Mouse (Mus musculus) regulatory T cell (primary cell): ENCODE results near the gene Actr1a.

Experiments used
- in situ Hi-C: fragments of 300-600 bp; cut with MboI, MseI; formaldehyde crosslinking; loops from one replicate; pipeline ENCODE4 v1.15.1; 2025; ENCODE audit warnings: high pct_unique_total_duplicates

Actr1a gene

GRCm38 (mm10) chr19:46395109-46396009 lies at the start of gene Actr1a:
Gene Actr1a (minus strand): TSS chr19:46395748.
- in situ Hi-C loops: no loop called here

DNA sequence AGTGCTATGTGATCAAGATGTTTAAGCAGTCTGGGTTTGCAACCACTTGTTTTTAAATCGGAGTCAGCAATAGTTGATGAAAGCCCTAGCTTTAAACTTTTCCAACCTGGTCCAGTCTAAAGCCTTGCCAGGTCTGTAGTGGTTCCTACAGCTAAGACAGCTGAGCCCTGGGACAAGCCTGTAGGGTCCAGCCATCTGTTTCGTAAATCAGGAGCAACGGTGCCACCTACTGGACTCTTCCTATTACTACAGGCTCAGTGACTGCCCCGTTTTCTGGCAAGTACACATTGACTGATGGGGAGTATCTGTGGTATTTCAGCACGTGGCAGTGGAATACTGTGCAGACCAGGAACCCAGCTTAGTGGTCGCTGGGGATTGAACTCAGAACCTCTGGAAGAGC lies 48.7 kb upstream of the Actr1a start:
- in situ Hi-C loops: no loop called here

- in situ Hi-C loops: no loop called here
Measured at GRCm38 (mm10) chr19:46443509-46443908, 48.0 kb upstream of the Actr1a start.

DNA sequence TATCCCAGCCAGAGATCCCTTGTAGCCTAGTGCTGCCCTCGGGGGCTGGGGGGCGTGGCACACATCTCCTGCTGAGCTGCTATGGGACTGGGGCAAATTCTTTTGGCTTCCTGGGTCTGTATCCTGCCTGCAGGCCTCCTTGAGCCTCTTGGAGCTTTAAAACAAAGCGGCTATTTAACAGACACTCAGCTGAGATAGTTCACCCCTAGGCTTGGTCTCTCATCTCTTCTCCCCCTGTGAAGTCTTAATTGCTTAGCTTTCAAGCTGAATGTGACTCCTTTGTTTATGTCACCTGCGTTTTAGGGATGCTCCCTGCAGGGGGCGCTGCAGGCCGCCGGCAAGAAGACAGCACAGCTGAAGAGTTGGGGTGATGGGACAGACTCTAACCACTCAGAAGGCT lies 39.9 kb upstream of the Actr1a start:
- in situ Hi-C loops: loop anchor here (5.0 kb wide), 1 partner anchor 33 kb away; no protein-coding TSS in a partner anchor

DNA sequence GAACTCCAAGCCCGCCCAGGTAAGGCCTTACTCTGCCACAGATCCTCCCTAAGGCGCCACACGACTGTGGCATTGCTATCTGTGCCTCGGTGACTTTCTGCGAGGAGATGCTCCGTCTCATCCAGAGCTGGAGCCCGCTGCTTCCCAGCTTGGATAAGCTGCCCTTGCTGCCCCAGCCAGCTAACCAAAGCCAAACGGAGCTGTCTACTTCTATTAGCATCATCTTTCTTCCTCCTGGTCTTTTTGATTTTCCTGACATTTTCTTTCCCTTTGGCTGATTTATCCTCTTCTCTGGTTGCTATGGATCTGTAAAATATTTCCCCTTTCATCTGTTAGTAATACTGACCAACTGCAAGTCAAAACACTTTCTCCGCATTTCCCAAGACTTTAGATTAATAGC lies 39.0 kb upstream of the Actr1a start:
- in situ Hi-C loops: no loop called here

- in situ Hi-C loops: no loop called here
Measured at GRCm38 (mm10) chr19:46434148-46434547, 38.6 kb upstream of the Actr1a start.

GRCm38 (mm10) chr19:46433712-46434111 lies 38.2 kb upstream of the Actr1a start:
- in situ Hi-C loops: no loop called here

- in situ Hi-C loops: no loop called here
Measured at GRCm38 (mm10) chr19:46429250-46429649, 33.7 kb upstream of the Actr1a start.

DNA sequence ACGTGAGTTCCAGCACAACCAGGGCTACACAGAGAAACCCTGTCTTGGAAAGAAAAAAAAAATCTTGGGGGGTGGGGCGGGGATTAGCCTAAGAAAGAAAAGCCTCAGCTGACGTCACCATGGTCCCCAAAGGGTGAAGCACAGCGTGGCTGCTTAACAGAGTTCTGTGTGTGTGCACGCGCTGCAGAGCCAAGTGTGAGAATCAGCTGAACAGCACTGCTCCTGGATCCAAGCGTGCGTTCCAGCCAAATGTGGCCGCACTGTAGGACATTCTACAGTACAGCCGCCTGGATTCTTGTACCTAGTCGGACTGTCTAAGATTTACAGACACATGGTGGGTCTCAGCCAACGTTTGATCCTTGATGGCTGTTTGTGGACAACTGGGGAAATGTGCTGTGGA lies 30.9 kb upstream of the Actr1a start:
- in situ Hi-C loops: no loop called here

DNA sequence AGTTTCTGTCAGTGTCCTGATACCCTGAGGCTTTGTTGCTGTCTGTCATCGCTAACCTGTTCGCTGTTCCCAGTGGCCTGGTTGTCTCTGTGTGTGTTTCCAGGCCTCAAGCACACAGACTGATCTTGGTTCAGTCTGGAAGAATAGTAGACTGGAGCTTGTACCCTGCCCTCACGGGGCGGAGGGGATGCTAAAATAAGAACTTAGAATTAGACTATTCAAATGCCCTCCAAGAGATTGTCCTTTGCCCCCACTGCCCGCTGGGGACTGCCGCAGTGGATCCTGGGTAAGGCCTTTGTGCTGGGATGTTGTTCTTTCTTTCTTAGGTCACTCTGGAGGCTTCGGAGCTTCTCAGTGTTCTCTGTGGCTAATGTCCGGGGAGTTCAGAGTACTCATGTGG lies 29.7 kb upstream of the Actr1a start:
- in situ Hi-C loops: no loop called here

DNA sequence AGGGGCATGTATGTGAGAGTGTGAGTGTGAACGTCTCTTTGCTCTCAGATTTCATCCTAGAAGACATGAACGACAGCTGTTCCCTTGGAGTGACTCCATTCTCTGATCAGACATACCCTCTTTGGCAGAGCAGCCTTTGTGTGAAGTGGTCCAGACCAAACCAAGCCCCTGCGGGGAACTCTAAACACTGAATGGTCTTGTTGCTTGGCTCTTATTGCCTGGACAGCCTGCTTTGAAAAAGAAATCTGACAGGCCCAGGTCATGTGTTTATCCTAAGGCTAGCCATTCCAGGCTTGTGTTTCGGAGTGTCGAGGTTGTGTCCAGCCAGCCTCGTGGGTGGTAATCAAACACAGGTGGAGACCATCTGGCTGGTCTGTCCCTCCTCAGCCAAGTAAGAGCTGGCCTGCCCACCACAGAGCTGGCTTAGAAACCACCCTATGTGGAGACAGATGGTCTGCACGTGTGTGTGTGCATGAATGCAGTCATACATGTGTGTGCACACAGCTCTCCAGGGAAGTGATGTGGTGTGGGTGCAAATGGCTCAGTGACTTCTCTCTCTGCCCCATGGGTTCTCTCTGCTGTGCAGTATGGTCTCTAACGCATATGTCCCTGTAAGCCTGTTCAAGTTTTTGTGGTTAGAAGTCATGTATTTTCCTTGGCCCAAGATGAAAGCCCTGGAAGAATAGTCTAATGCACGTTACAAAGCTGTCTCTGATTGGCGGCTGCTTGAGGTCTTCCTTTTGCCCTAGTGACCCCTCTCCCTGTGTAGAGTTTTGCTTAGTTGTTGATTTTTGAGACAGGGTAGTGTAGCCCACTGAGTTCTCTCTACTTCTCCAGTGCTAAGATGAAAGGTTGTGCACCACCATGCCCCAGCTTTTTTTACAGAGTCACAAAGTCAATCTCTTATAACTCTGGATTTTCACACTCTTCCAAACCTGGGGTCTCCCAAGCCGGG lies 27.1 kb upstream of the Actr1a start:
- in situ Hi-C loops: no loop called here

DNA sequence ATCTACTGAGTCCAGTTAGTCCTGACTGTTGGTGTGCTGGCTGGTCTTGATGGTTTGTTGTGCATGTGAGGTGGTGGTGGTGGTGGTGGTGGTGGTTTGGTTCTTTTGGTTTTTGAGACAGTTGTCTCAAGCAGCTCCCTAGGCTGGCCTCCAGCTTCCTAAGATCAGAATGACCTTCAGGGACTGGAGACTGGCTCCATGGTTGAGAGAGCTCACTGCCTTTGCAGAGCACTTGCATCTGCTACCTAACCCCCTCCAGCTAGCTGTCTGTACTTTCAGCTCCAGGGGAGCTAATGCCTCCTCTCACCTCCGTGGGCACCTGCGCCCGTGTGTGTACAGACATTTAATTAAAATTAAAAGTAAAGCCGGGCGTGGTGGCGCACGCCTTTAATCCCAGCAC lies 24.9 kb upstream of the Actr1a start:
- in situ Hi-C loops: no loop called here

DNA sequence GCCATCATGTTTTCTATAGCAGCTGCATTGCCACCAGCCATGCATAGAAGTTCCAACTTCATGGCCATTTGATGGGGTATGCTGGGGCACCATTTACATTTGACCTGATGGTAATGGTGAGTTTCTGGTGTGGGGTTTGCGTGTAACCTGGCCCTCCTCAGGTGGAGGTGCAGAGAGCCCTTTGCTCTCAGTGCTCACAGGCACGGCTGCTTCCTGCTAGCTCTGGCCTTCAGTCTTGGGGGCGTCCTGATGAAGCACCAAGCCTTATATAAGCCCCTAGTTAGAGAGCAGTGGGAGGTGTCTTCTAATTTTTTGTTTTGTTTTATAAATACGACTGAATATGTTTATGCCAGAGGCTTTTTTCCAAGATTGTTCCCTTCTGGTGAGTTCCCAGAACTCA lies 22.5 kb upstream of the Actr1a start:
- in situ Hi-C loops: no loop called here

- in situ Hi-C loops: no loop called here
Measured at GRCm38 (mm10) chr19:46416276-46416675, 20.7 kb upstream of the Actr1a start.

GRCm38 (mm10) chr19:46414486-46414885 lies 18.9 kb upstream of the Actr1a start:
- in situ Hi-C loops: no loop called here

- in situ Hi-C loops: no loop called here
Measured at GRCm38 (mm10) chr19:46413969-46414368, 18.4 kb upstream of the Actr1a start.

GRCm38 (mm10) chr19:46412056-46412805 lies 16.7 kb upstream of the Actr1a start:
- in situ Hi-C loops: no loop called here

DNA sequence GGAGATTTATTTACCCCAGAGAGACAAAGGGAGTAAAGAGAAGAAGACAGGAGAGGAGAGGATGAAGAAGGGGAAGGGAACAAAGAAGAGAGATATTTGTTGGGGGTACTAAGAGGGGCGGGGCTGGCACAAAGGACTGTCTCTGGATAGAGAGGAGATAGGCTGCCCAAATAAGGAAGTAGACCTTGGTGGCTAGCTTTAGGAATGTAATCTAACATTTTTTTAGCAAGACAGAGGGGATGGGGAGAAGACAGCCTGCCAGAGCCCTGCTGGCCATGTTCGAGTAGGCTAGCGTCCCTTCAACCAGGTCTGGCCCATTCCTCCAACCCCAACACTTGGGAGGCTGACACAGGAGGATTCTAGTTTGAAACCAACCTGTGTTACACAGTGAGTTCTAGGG lies 14.0 kb upstream of the Actr1a start:
- in situ Hi-C loops: no loop called here

DNA sequence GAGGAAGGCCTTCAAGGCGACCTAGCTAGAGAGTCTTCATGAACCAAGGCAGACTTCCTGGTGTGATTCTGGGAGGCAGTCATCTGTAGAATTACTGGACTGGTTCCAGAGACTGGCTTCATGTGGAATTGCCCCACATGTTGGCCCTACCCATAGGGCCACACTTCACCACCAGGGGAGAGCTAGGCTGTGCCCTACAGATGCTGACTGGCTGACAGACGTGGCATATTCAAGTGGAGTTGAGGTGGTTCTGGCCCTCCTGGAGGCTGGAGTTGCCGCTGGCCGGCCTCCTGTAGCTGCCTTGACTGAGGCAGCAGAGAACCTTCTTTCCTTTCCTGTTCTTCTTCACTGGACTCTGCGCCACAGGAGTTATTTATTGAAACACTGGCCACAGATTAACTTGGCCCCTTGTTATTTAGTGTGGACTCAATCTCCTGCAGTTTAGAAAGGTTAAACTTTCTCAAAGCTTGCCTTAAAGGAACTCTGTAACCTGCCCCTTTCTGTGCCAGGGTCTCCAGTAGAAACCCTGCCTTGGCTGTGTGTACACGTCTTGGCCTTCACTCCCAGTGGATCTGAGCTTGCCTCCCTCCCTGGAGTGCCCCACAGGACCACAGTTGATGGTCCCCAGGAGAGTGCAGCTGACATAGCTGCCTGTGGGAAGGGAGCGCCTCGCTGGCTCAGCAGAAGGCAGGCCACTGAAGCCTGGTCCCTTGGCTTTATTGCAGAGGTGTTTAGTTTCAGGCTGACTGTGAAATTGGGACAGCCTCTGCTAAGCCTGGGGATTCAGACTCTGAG lies 11.2 kb upstream of the Actr1a start:
- in situ Hi-C loops: no loop called here

DNA sequence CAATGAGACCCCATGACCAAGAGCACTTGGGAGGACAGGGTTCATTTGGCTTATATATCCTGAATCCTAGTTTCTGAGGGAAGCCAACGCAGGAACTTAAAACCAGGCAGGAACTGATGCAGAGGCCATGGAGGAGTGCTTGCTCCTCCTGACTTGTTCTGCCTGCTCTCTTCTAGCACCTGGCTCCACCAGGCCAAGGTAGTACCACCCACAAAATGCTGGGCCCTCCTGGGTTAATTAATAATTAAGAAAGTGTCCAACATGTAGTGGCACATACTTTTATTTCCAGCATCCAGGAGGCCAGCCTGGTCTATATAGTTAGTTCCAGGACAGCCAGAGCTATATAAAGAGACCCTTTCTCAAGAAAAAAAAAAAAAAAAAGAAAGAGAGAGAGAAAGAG lies 8.5 kb upstream of the Actr1a start:
- in situ Hi-C loops: loop anchor here (5.0 kb wide), 1 partner anchor 33 kb away; no protein-coding TSS in a partner anchor

GRCm38 (mm10) chr19:46400558-46400957 lies 5.0 kb upstream of the Actr1a start:
- in situ Hi-C loops: loop anchor here (5.0 kb wide), 1 partner anchor 37 kb away; no protein-coding TSS in a partner anchor
